Mouse (Mus musculus): ENCODE results near the gene Ccdc24.

Gene Ccdc24

DNA sequence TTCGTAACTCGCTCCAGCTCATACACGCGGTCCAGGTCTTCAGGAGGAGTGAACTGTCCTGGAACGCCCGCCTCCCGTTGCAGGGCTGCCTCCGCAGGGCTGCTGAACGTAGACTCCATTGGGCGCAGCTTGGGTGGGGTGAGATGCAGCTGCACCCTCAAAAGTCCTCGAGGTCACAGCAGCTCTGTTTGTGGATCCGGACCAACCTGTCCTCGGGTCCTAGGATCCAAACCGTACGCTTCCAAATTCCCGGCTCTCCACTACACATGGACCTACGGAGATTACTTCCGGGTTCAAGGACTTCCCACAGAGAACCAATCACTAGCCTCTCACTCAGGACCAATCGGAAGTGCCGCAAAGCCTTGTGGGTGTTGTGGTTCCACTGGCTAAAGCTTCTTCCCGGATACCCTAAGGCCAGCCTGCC, 19.4 kb upstream of the Ccdc24 start, which contains the start of gene Dph2:
Gene Dph2, minus strand, starts transcription at position 295 of the 424 bp plus-strand sequence.
- WGBS, result under 1% methylated on average over 21 of the region's 21 CpGs

DNA sequence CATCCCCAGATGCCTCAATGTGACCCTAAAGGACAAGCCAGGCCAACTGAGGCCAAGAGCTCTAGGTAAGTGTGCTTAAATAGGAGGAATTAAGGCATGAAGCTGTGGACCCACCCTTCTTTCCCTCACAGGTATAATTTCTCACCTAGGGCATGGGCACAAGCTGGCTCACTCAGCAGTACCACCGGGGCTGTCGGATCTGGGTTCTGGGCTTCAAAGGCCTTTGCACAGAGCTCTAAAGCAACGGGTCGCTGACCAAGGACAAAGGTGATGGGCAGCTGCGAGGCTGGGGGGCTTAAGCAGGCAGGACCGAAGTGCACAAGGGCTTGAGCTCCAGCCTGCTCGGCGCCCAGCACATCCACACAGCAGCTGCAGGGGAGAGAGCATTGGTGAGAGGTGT, 18.4 kb upstream of the Ccdc24 start:
- WGBS, result 72% methylated on average over 8 of the region's 8 CpGs

DNA sequence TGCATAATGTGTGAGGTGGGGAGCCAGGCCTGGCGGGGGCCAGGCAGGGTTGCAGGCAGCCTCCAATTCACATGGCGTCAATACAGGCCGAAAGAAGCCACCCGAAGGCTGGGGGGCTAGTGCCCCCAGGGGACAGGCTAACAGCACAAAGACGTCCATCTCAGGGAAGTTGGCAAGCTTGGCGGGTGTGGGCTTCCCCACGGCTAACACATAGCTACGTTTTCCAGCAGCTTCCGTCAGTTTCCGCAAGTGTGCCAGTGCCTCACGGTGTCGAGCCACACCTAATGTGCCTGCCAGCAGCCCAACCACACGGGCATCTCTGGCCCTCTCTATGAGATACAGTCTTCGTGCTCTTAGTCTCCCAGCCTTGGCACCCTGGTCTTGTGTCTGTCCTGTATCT, 17.7 kb upstream of the Ccdc24 start:
- 86% methylated on average over 14 of the region's 14 CpGs for WGBS

DNA sequence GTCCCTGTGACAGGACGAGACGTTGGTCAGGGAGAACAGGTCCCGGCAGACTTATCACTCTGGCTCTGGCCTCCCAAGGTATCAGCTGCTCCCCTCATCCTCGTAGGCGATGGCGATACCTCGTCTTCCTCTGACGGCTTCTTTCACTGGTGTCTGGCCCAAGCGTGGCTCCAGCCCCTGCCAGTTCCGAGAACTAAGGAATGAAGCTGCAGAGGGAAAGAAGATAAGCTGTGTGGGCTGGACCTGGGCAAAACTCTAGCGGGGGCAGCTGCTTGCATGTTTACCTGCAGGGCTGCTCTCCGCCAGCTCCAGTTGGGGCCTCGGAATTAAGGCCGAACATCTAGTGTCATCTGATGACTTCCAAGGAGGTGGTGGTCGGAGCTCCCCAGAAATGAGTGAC, 17.1 kb upstream of the Ccdc24 start:
- WGBS, result 89% methylated on average over 15 of the region's 15 CpGs

DNA sequence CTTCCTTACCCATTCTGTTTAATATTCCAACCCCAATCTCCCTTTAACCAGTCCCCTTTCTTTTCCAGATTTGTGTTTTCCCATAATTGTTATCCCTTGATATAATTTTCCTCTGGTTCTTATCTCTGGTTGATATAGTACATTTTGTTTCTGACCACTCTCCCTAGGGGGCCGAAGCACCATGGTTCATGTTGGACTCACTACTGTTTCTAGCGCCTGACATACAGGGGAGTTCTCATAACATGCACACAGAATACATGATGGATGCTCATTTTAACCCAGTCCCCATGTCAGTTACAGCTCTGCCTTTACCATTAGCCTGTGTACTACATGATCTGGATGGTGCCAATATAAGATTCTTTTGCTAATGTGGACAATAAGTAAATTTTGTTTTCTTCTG, 15.6 kb upstream of the Ccdc24 start:
- WGBS, result 66% methylated on average over 2 of the region's 2 CpGs

DNA sequence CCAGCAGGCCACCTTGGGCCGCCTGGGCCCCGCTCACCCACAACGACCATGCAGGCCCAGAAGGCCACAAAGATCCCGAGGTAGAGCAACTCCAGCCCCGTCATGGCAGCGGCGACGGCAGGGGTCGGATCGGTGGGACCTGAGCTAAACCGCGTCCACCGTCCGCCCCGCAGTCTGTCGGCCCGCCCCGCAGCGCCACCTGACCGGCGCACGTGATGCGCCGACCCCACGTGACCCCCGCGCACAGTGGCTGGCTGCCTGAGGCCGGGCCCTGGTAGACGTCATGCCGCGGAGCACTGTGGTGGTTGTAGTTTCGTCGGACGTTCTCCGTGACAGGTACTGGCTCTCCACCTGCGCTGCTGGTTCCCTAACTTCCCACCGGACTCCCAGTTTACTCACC, 14.8 kb upstream of the Ccdc24 start, which contains the start of gene Atp6v0b:
Gene Atp6v0b, minus strand, starts transcription at position 201 of the 400 bp plus-strand sequence.
- under 1% methylated on average over 37 of the region's 37 CpGs for WGBS

DNA sequence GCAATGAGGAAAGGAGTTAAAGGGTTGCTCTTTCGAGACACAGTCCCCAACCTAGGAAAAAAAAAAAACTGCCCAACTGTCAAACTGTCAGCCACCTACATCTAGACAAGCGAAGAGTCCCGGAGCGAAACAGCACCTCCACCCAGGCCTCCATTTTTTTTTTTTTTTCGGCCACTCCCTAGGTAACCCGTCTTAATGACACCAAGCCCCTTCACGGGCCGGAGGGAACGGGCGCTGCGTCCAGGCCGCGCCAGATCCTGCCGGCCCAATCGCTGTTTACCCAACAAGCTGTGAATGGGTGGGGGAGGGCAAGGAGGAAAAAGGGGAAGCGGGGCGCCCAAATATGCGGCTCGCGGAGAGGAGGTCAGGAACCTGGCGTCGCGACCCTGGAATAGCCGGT, 14.3 kb upstream of the Ccdc24 start:
- 2% methylated on average over 24 of the region's 24 CpGs for WGBS

DNA sequence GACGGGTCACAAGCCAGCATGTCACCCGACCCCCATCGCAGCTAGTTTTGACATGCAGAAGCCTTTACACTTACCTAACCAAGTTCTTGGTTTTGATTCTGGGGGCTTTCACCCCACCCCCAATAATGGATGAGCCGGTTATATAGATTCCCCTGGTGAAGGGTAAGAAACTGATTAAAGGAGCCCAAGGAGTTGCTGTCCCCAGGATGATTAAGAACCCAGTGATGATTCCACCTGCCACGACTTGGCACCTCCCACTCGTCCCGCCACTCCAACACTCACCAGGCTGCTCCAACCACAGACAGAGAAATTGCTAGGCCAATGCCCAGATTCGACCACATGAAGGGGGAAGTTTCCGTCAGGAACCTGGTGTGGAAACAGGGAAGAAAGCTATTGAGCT, 13.6 kb upstream of the Ccdc24 start:
- WGBS, result 57% methylated on average over 9 of the region's 9 CpGs

DNA sequence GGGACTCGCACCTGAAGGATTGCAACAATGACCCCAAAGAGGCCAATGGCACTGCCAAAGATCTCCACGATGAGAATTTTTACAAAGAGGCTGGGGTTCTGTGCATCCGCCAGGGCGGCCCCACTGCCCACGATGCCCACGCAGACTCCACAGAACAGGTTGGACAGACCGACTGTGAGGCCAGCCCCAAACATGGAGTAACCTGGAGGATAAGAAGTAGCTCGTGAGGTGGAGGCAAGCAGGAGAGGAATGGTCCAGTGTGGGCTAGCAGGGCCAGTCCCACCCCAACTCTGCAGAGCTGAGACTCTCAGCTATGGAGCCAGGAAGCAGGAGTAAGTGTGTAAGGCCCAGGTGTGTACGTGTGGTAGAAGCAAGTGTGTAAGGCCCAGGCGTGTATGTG, 12.7 kb upstream of the Ccdc24 start:
- 79% methylated on average over 10 of the region's 10 CpGs for WGBS

DNA sequence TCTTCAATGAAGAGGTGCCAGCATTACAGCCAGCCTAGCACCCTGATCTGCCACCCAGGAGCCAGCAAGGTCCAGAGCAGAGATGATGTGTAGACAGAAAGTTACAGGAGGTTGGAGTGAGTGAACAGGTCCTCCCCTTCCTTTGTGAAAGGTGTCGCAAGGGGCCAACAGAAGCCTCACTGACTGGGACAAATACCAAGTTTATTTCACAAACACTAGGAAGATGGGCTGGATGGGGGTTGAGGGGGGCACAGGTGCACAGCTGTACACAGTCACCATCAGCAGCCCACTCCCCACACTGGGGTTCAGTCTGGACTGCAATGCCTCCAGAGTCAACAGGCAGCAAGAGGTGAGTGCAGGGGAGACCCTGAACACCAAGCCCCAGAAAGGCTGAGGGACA, 11.8 kb upstream of the Ccdc24 start:
- WGBS, result 76% methylated on average over 1 of the region's 1 CpGs

DNA sequence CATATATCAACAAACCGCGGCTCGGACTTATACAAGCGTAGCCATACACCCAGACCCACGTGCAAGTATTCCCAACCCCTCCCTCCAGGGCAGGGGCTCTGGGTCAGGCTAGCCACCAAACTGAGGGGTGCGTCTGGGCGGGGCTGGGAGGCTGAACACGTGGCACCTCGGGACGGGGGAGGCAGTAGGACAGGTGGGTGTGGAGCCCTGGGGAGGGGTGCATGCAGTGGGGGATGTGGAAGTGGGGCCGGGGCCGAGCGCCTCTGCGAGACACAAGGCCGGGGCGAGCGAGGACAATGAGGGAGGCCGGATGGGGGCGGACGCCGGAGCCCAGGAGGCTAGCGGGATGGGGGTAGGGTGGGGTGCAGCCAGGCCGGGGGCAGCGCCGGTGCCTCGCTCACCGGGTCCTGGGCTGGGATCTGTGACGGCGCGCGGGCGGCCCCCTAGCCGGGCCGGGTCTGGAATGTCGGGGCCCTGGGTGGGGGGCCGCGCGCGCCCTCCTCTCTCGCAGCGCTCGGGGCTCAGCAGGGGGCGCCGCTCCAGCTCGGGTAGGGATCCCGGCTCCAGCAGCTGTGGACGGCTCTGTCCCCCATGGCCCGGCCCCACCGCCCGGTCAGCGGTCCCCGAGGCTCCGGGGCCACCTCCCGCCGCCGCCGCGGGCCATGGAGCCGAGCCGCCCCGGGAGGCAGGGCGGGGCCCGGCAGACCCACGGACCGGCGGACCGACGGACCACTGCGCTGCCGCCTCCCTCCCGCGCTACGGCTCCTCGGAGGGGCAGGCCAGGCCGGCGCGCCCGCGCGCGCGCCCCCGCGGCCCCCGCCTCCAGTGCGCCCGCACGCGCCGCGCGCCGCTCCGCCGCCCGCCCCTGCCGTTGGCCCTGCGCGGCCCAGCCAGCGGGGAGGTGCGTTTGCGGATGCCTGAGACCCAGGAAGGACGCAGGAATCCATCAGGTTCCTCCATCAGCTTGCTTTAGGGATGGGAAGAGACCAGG, 10.6 kb upstream of the Ccdc24 start, which contains the start of gene B4galt2:
Gene B4galt2, minus strand, starts transcription at position 787 of the 991 bp plus-strand sequence.
- WGBS, result 2% methylated on average over 74 of the region's 103 CpGs

DNA sequence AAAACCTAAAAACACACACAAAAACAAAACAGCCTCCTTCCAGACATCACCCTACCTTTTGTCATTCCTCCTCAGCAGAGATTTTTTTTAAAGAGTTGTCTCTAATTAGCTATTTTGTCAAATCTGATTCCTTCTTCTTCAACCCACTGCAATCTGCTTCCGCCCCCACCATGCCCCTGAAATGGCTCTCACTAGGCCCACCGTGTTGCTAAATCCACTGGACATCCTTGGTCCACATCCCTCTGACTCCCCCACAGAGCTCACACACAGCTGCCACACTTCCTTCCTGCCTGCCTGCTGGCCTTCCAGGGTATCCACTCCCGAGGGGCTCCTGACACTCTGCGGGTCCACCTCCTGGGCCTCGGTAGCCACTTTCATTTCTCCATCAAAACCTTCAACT, 6.3 kb upstream of the Ccdc24 start:
- WGBS, result 58% methylated on average over 5 of the region's 5 CpGs

DNA sequence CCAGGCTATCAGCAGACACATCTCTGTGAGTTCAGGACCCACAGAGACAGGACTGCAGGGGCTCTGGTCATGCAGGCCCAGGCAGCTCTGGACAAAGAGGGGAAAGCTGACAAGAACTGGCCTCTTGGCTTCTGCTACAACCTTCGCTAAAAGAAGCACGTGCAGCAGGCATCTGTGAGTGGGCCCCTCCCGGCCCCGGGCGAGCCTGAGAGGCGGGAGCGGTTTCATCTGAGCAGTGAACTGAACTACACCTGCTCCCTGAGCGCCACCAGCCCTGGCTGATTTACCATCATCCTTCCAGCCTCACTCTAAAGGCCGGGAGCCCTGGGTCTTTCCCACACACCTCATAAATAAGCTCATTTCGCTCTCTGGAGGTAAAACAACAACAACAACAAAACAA, 5.9 kb upstream of the Ccdc24 start:
- WGBS, result 61% methylated on average over 10 of the region's 10 CpGs

DNA sequence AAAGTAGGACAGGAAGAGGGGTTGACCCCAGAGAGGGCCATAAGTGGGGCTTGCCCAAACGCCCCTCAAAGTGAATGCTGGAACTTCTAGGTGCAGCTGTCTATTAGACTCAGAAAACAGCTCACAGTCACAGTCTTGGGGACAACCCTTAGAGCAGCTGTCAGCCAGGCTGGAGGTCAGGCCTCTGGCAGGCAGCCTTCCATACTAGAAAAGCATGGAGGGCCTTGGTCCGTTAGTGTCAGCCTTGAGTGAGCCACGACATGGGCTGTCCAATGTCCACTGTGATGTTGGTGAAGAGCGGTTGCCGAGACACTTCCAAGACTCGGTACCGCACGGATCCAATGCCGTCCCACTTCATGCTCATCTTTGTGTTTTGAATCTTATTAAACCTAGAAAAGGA, 1.3 kb upstream of the Ccdc24 start:
- whole genome bisulfite sequencing, result 89% methylated on average over 9 of the region's 9 CpGs

DNA sequence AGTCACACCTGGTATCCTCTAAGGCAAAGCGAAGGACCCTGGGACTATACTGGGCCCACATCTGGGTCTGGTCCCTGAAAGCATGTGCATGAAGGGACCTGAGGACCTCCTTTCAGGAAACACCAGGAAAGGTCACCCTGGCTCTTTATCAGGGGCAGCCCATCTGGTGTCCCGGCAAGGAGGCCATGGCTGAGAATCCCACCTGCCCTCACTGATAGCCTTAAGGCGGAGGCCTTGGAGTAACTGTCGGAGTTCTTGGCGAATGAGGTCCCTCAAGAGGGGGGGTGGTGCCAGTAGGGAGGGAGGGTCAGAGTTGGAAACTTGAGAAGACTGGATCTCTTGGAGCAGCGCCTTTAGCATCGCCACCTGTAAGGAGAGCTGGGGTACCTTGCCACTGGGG, 570 bp downstream of the Ccdc24 start:
- WGBS, result 78% methylated on average over 7 of the region's 7 CpGs

DNA sequence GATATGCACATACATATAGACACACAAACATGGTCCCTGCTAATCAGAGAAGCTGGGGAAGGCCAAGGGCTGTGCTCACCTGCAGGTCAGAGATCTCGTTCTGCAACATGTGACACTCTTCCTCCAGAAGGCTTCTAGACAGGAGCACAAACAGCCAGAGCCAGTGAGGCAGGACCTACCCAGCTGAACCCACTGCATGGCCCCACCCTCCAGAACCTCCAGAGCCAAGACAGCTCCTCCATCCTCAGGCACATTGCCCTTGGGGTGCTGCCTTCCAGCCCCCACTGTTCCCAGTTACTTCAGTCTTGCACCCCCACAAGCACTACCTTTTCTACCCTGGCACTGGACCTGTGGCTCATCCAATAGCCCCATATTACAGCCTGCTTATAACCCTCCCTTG, 1.9 kb downstream of the Ccdc24 start:
- 65% methylated on average over 1 of the region's 1 CpGs for WGBS

DNA sequence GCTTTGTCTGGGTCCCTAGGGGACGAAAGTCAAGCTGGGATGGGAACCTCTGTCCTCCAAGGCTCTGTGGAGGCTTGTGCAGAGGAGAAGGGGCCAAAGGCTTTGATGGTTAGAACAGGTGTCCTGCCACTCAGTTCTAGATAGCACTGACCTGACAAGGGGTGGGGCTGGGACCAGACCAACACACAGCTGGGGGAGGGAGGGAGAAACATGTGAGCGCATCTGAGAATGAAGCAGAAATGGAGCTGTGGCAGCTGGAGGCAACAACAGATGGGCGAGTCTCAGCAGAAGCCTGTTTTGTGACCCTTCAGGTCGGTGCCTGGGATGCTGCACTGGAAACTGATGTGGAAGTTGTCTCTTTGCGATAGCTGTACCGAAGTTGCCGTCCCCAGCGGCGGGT, 3.0 kb downstream of the Ccdc24 start:
- 66% methylated on average over 9 of the region's 9 CpGs for WGBS

DNA sequence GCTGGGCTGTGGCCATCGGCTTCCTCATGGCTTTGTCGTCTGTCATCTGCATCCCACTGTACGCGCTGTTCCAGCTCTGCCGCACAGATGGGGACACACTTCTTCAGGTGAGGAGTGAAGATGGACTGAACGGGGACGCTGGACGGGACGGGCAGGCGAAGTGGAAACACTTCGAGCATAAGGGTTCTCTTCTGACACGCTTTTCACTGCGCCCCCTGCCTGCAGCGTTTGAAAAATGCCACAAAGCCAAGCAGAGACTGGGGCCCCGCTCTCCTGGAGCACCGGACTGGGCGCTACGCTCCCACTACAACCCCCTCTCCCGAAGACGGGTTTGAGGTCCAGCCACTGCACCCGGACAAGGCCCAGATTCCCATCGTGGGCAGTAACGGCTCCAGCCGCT, 4.5 kb downstream of the Ccdc24 start:
- WGBS, result 26% methylated on average over 24 of the region's 24 CpGs

DNA sequence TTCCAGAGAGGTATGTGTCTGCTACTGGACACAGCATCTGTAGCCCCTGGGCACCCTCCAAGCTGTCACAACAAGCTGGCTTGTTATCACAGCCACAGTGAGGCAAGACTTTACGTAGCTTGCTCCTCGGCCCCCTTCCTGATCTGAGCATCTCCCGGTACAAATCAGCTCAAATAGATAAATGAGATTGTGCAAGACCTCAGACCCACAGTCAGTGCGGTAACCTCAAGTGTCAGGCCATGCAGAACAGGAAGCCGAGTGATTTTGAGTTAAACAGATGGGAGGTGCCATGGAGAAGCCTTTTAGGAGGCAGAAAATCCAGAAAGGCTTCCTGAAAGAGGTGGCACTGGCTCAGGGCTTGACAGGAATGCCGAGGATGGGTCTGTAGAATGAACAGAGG, 5.4 kb downstream of the Ccdc24 start:
- 88% methylated on average over 6 of the region's 6 CpGs for WGBS

DNA sequence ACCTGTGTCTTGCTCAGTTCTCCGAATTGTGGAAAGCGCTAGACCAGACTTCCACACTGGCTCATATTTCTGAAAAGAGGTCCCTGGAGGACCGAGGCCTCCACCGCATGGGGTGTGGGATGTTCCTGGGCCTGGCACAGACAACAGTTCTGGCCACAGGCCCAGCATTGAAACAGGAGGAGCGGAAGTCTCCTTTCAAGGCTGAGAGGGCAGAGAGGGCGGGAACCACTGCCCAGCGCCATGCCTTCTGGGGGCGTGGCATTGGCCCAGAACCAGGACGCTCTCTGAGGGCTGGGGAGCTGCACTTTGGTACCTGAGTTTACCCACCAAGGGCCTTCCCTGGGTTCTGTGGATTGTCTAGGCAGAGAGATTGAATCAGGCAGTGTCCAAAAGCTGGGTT, 6.3 kb downstream of the Ccdc24 start:
- 51% methylated on average over 9 of the region's 9 CpGs for WGBS

DNA sequence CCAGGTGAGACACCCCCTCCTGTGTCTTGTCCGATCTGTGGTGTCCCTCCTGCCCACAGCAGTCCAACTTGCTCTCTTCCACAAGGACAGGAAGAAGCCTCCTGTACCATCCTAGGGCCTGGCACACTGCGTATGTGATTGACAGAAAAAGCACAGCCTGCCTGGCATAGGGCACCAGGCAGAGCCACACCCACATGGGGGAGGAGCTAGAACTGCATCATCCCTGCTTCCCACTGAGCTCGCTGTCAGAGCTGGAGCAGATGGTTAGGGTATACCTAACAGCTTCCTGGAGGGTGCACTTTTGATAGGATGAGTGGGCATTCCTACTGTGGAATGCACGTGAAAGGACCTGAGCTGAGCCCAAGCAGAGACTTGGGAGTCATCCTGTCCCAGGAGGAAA, 9.5 kb downstream of the Ccdc24 start:
- WGBS, result 33% methylated on average over 4 of the region's 4 CpGs

DNA sequence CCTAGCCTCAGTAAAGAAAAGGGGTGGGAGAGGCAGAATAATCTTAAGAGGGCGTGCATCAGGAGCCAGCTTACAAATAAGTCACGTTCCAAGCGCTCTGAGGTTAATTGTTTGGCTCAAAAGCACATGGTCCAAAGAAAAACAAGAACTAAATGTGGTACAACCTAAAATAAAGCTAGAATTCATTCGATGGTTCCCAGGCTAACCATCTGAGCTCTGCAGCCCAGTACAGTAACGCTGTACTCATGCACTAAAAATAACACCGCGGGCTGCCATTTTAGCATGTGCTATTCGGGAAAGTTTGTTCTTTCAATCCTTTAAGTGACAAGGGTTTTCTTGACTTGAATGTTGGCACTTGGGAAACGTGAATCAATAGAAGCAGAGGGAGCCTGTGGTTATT, 11.8 kb downstream of the Ccdc24 start:
- 35% methylated on average over 9 of the region's 9 CpGs for WGBS

DNA sequence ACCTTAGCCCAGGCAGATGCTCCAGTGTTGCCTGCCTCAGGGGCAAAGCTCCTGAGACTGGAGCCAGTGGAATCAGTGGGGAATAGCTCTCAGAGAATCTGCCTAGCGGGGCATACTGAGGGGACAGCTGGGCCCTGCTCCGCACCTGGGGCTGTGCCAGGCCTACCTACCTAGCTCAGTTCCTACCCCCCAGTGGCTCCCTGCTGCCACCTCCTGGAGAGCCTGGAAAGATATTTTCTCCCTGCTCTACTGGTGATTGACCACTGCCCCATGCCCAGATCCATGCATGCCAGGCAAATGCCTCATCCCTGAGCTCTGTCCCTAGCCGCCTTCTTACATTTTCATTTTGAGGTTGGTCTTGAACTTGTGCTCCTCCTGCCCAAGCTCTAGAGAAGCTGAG, 13.6 kb downstream of the Ccdc24 start:
- WGBS, result 52% methylated on average over 3 of the region's 3 CpGs
